Mouse (Mus musculus) hindbrain, embryonic 11.5 days (tissue): ENCODE results near the gene 1810010D01Rik. TPM values are rescaled to one million over a fixed set of nuclear protein-coding genes. Genes with fewer than 3 reads are reported as not detected.

Experiments used
- ATAC-seq: fragments of 200-750 bp; cut with Nextera tagmentation; 2 replicates; pipeline ENCODE4 v1.8.0; 2017; ENCODE audit warnings: mild to moderate bottlenecking, moderate TSS enrichment, moderate library complexity; ENCODE audit not compliant: low FRiP score
- DNase-seq: peaks from one replicate; pipeline ENCODE4 v3.0.0-alpha.2; 2015; ENCODE audit warnings: low spot score
- H3K27ac ChIP-seq: fragments of 300-500 bp; sonication (generic); 2 replicates; pipeline ENCODE4 v1.5.1; 2014; ENCODE audit warnings: mild to moderate bottlenecking, low read depth, low read length
- H3K27me3 ChIP-seq: fragments of 300-500 bp; sonication (generic); 2 replicates; pipeline ENCODE4 v1.6.1; 2014; ENCODE audit warnings: mild to moderate bottlenecking, low read length, moderate library complexity, mixed read lengths; ENCODE audit not compliant: control insufficient read depth, insufficient read depth
- H3K36me3 ChIP-seq: fragments of 300-500 bp; sonication (generic); 2 replicates; pipeline ENCODE4 v1.6.1; 2014; ENCODE audit warnings: mild to moderate bottlenecking, low read length, moderate library complexity, mixed read lengths; ENCODE audit not compliant: control insufficient read depth, insufficient read depth
- H3K4me1 ChIP-seq: fragments of 300-500 bp; sonication (generic); replicated peaks from 2 replicates; pipeline ENCODE4 v1.6.1; 2014; ENCODE audit warnings: low read length, mixed read lengths; ENCODE audit not compliant: control insufficient read depth, insufficient read depth
- H3K4me2 ChIP-seq: fragments of 300-500 bp; sonication (generic); replicated peaks from 2 replicates; pipeline ENCODE4 v1.6.1; 2014; ENCODE audit warnings: mild to moderate bottlenecking, low read depth, low read length
- H3K4me3 ChIP-seq: fragments of 300-500 bp; sonication (generic); 2 replicates; pipeline ENCODE4 v1.5.1; 2014; ENCODE audit warnings: low read depth, low read length
- H3K9ac ChIP-seq: fragments of 300-500 bp; sonication (generic); 2 replicates; pipeline ENCODE4 v1.6.1; 2014; ENCODE audit warnings: low read depth, low read length
- H3K9me3 ChIP-seq: fragments of 300-500 bp; sonication (generic); 2 replicates; pipeline ENCODE4 v1.6.1; 2016; ENCODE audit warnings: low read length; ENCODE audit not compliant: control insufficient read depth
- WGBS: fragments of 180-500 bp; shearing (Covaris S2); extraction: QIAGEN DNeasy Blood & Tissue Kit; methylation state at CpG from one replicate; pipeline ENCODE4 v1.1.7; 2014; 5-methylcytosine and 5-hydroxymethylcytosine counted together
- polyA plus RNA-seq: library from polyadenylated mRNA; unstranded; fragments of >200 nt; fragmentation: Nextera tagmentation; extraction: Ambion mirVana; gene quantifications from 2 replicates; pipeline ENCODE4 v1.2.1, GENCODE M21; 2014

1810010D01Rik gene
- polyA plus RNA-seq, 1 experiment from 2014 or later, result 0.97 TPM

- H3K9ac ChIP-seq, result no peak overlapping the region
- ATAC-seq (no peak), DNase-seq (no peak)
- H3K36me3 ChIP-seq, result no peaks in the 10 kb centered on the region
- H3K27me3 ChIP-seq, result no peaks in the 10 kb centered on the region
- no peak overlapping the region for H3K27ac ChIP-seq
- no peak overlapping the region for H3K4me2 ChIP-seq
- 86% methylated on average over 6 of the region's 6 CpGs for WGBS
- H3K4me1 ChIP-seq, result peaks cover 2% of the 10 kb centered on the region; the same call in 1 of the 2 replicates
- H3K4me3 ChIP-seq, result no peak overlapping the region
- H3K9me3 ChIP-seq, result no peaks in the 10 kb centered on the region
Measured at GRCm38 (mm10) chr7:145192836-145193235, 15.1 kb downstream of the 1810010D01Rik start.

- Histone ChIP-seq H3K27me3 (no peaks in the 10 kb centered on the region), H3K9me3 (no peaks in the 10 kb centered on the region), H3K9ac (no peak overlapping the region), H3K27ac (no peak overlapping the region), H3K4me3 (no peak overlapping the region), H3K4me2 (no peak overlapping the region), H3K36me3 (no peaks in the 10 kb centered on the region), H3K4me1 (no peaks in the 10 kb centered on the region; the same call in 1 of the 2 replicates)
- ATAC-seq (no peak), DNase-seq (no peak)
Measured at GRCm38 (mm10) chr7:145190520-145190919, 17.4 kb downstream of the 1810010D01Rik start.

- peak; percentile 30 for DNase-seq
- no peak overlapping the region for H3K4me2 ChIP-seq
- no peak for ATAC-seq
- H3K4me3 ChIP-seq, result no peak overlapping the region
- H3K27me3 ChIP-seq, result no peaks in the 10 kb centered on the region
- no peaks in the 10 kb centered on the region; the same call in 1 of the 2 replicates for H3K4me1 ChIP-seq
- no peak overlapping the region for H3K9ac ChIP-seq
- WGBS, result 43% methylated on average over 8 of the region's 8 CpGs
- H3K36me3 ChIP-seq, result no peaks in the 10 kb centered on the region
- H3K9me3 ChIP-seq, result no peaks in the 10 kb centered on the region
- no peak overlapping the region for H3K27ac ChIP-seq
Measured at GRCm38 (mm10) chr7:145189342-145189741, 18.6 kb downstream of the 1810010D01Rik start.

GRCm38 (mm10) chr7:145187802-145188201 is 20.1 kb downstream of the 1810010D01Rik start:
- no peaks in the 10 kb centered on the region for H3K4me1 ChIP-seq
- no peaks in the 10 kb centered on the region for H3K27me3 ChIP-seq
- no peak overlapping the region for H3K4me2 ChIP-seq
- no peak overlapping the region for H3K4me3 ChIP-seq
- no peak overlapping the region for H3K9ac ChIP-seq
- no peaks in the 10 kb centered on the region for H3K36me3 ChIP-seq
- ATAC-seq (no peak), DNase-seq (no peak)
- H3K9me3 ChIP-seq, result no peaks in the 10 kb centered on the region
- WGBS, result 71% methylated on average over 3 of the region's 3 CpGs
- H3K27ac ChIP-seq, result no peak overlapping the region

GRCm38 (mm10) chr7:145182388-145182787 is 25.5 kb downstream of the 1810010D01Rik start:
- DNase-seq (peak; percentile 26), ATAC-seq (no peak)
- Histone ChIP-seq H3K9me3 (no peaks in the 10 kb centered on the region), H3K4me3 (no peak overlapping the region), H3K27me3 (no peaks in the 10 kb centered on the region), H3K4me1 (no peaks in the 10 kb centered on the region), H3K27ac (no peak overlapping the region), H3K36me3 (no peaks in the 10 kb centered on the region), H3K9ac (no peak overlapping the region), H3K4me2 (no peak overlapping the region)
- WGBS, result 48% methylated on average over 4 of the region's 4 CpGs

- Histone ChIP-seq H3K27me3 (no peaks in the 10 kb centered on the region), H3K27ac (no peak overlapping the region), H3K4me3 (no peak overlapping the region), H3K9ac (no peak overlapping the region), H3K36me3 (no peaks in the 10 kb centered on the region), H3K4me2 (no peak overlapping the region), H3K4me1 (0 out of 2 replicates have a peak, but pooled peaks cover under 1% of the 10 kb centered on the region), H3K9me3 (no peaks in the 10 kb centered on the region)
- ATAC-seq (no peak), DNase-seq (no peak)
- 66% methylated on average over 11 of the region's 11 CpGs for WGBS
Measured at GRCm38 (mm10) chr7:145181376-145182034, 26.4 kb downstream of the 1810010D01Rik start.

- Histone ChIP-seq H3K9me3 (no peaks in the 10 kb centered on the region), H3K4me2 (no peak overlapping the region), H3K4me1 (0 out of 2 replicates have a peak, but pooled peaks cover 4% of the 10 kb centered on the region), H3K9ac (no peak overlapping the region), H3K27me3 (no peaks in the 10 kb centered on the region), H3K27ac (no peak overlapping the region), H3K4me3 (no peak overlapping the region), H3K36me3 (no peaks in the 10 kb centered on the region)
- ATAC-seq (no peak), DNase-seq (peak; percentile 21)
- 45% methylated on average over 5 of the region's 5 CpGs for WGBS
Measured at GRCm38 (mm10) chr7:145179691-145180091, 28.2 kb downstream of the 1810010D01Rik start.

- WGBS, result 39% methylated on average over 15 of the region's 15 CpGs
- Histone ChIP-seq H3K27me3 (no peaks in the 10 kb centered on the region), H3K9me3 (no peaks in the 10 kb centered on the region), H3K4me1 (peaks cover 7% of the 10 kb centered on the region; the same call in 1 of the 2 replicates), H3K27ac (no peak overlapping the region), H3K4me3 (no peak overlapping the region), H3K36me3 (no peaks in the 10 kb centered on the region), H3K4me2 (no peak overlapping the region), H3K9ac (no peak overlapping the region)
- ATAC-seq (peak; percentile 39), DNase-seq (peak; percentile 41)
Measured at GRCm38 (mm10) chr7:145176750-145177589, 30.9 kb downstream of the 1810010D01Rik start.
